ENCODE assay signal across 10 mouse cellular contexts in the genomic region with DNA sequence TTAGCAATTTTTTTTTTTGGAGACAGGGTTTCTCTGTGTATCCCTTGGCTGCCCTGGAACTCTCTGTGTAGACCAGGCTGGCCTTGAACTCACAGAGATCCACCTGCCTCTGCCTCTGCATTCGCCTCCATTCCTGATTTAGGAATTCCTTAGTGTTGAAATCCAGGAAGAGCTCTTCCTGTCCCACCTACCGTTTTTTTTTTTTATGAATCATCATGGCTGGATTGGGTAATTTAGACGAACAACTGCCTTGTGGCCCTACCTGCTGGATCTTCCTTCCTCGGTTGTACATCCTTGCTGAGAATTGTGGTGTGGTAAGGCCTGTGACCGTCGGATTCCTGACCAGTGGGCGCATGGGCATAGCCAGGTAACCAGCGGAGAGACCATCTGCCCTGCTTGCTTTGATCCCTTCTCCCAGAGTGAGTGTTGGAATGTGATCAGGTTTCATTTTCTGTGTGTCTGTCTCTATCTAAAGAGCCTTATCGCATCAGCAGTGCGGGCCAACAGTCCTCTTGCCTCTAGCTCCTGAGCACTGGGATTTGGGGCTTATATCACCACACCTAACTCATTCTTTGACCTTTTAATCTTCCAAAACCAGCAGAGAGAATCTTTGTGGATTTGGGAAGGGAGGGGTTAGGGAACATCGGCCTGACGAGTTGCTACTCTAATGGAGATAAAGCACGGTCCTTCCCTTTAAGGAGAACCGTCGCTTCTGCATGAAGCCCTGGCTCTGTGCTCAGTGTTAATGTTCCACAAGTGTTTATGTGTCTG. TPM values are rescaled to one million over a fixed set of nuclear protein-coding genes. Genes with fewer than 3 reads are reported as not detected.
A peak's percentile ranks its signal among the peaks of the same experiment; 100 is the strongest.
DNase-seq lines count a peak whose midpoint lies in the region; ATAC-seq and TF ChIP-seq lines count a peak whose summit lies in the region.
"Had no signal": no experiment of that assay in that cellular context is flagged by ENCODE, and none has a peak within 500 bp of the region (broad histone marks: within the 10 kb centered on the region; RNA-seq: fewer than 3 reads in every experiment).

No protein-coding gene starts in this region.

- no peaks in the 10 kb centered on the region for H3K36me3 ChIP-seq in kidney, embryonic 14.5 days (ENCODE audit: control insufficient read depth, insufficient read depth, low read length)
- H3K36me3 ChIP-seq in G1E (replicated peaks): peaks cover 85% of the 10 kb centered on the region
- peaks cover 25% of the 10 kb centered on the region; the same call in 1 of the 2 replicates for H3K36me3 ChIP-seq in liver, embryonic 15.5 days (replicated peaks)
- no peaks in the 10 kb centered on the region for H3K36me3 ChIP-seq in forebrain, embryonic 13.5 days (ENCODE audit: poor library complexity, severe bottlenecking)

- no peaks in the 10 kb centered on the region for H3K27me3 ChIP-seq in kidney, embryonic 14.5 days (ENCODE audit: control insufficient read depth, insufficient read depth, low read length)
- no peaks in the 10 kb centered on the region for H3K27me3 ChIP-seq in G1E (ENCODE audit: insufficient read depth, low read length)
- H3K27me3 ChIP-seq in cerebellum, adult 2 months (ENCODE audit: control insufficient read depth, insufficient read depth, low read length): no peaks in the 10 kb centered on the region
- no peaks in the 10 kb centered on the region for H3K27me3 ChIP-seq in liver, embryonic 15.5 days
- H3K27me3 ChIP-seq in forebrain, embryonic 13.5 days: no peaks in the 10 kb centered on the region
- H3K27me3 ChIP-seq: hindbrain, embryonic 13.5 days had no signal

- no peak for ATAC-seq in kidney, embryonic 14.5 days (ENCODE audit: low FRiP score, low TSS enrichment)
- ATAC-seq in G1E (ENCODE audit: extremely low read depth, insufficient number of reproducible peaks, low FRiP score, poor library complexity, severe bottlenecking): no peak
- ATAC-seq in liver, embryonic 15.5 days (ENCODE audit: insufficient read depth): no peak
- ATAC-seq in forebrain, embryonic 13.5 days: no peak

- TF ChIP-seq CTCF in G1E (IDR thresholded peaks at IDR 0.05; ENCODE audit: low read depth, low read length): no peak
- TF ChIP-seq CTCF in cerebellum, adult 2 months (IDR thresholded peaks at IDR 0.05; ENCODE audit: borderline replicate concordance, insufficient read depth, low read depth, low read length): no peak

- H3K4me3 ChIP-seq in kidney, embryonic 14.5 days (ENCODE audit: low read length): no peak overlapping the region
- H3K4me3 ChIP-seq in G1E (ENCODE audit: low read depth, low read length): peak overlapping the region; percentile 49; the same call in 1 of the 2 replicates
- H3K4me3 ChIP-seq in cerebellum, adult 2 months (replicated peaks; ENCODE audit: insufficient read depth, low read depth, low read length): no peak overlapping the region
- H3K4me3 ChIP-seq in liver, embryonic 15.5 days (replicated peaks): no peak overlapping the region
- no peak overlapping the region for H3K4me3 ChIP-seq in forebrain, embryonic 13.5 days
- H3K4me3 ChIP-seq: forebrain, embryonic 10.5 days; hindbrain, embryonic 13.5 days had no signal

- no peak for DNase-seq in kidney, adult 18-20 months
- DNase-seq in G1E (ENCODE audit: low spot score): no peak
- DNase-seq in cerebellum, adult 2 months: peak; percentile 89 to 93
- no peak for DNase-seq in retina, postnatal 1 day
- DNase-seq: right cerebral cortex, postnatal 14 days had no signal

- no peak overlapping the region for H3K4me2 ChIP-seq in kidney, embryonic 14.5 days (replicated peaks; ENCODE audit: low read depth, low read length)
- H3K4me2 ChIP-seq in liver, embryonic 15.5 days: no peak overlapping the region
- H3K4me2 ChIP-seq in forebrain, embryonic 13.5 days: no peak overlapping the region
- H3K4me2 ChIP-seq: hindbrain, embryonic 13.5 days had no signal

- no peak overlapping the region for H3K9ac ChIP-seq in kidney, embryonic 14.5 days (ENCODE audit: low read depth, low read length)
- H3K9ac ChIP-seq in liver, embryonic 15.5 days: no peak overlapping the region
- H3K9ac ChIP-seq in forebrain, embryonic 13.5 days: no peak overlapping the region
- H3K9ac ChIP-seq: hindbrain, embryonic 13.5 days had no signal

- H3K4me1 ChIP-seq in kidney, embryonic 14.5 days (ENCODE audit: control insufficient read depth, insufficient read depth, low read length): peaks cover 13% of the 10 kb centered on the region; the same call in 1 of the 2 replicates
- peaks cover 94% of the 10 kb centered on the region for H3K4me1 ChIP-seq in G1E (ENCODE audit: insufficient read depth, low read depth, low read length)
- H3K4me1 ChIP-seq in cerebellum, adult 2 months (ENCODE audit: control insufficient read depth, insufficient read depth, low read length): peaks cover 49% of the 10 kb centered on the region
- peaks cover 67% of the 10 kb centered on the region for H3K4me1 ChIP-seq in liver, embryonic 15.5 days (replicated peaks)
- peaks cover 4% of the 10 kb centered on the region for H3K4me1 ChIP-seq in forebrain, embryonic 13.5 days

- WGBS in kidney, embryonic 14.5 days: 76% methylated on average over 15 of the region's 15 CpGs
- whole genome bisulfite sequencing in cerebellum, adult 2 months: 13% methylated on average over 15 of the region's 15 CpGs
- WGBS in liver, embryonic 15.5 days (ENCODE audit: insufficient replicate concordance): 63% methylated on average over 15 of the region's 15 CpGs
- 89% methylated on average over 15 of the region's 15 CpGs for WGBS in forebrain, embryonic 13.5 days

- no peaks in the 10 kb centered on the region for H3K9me3 ChIP-seq in kidney, embryonic 14.5 days (ENCODE audit: control insufficient read depth, low read length)
- no peaks in the 10 kb centered on the region for H3K9me3 ChIP-seq in G1E (replicated peaks)
- H3K9me3 ChIP-seq in liver, embryonic 15.5 days (replicated peaks): no peaks in the 10 kb centered on the region
- H3K9me3 ChIP-seq in forebrain, embryonic 13.5 days (replicated peaks): no peaks in the 10 kb centered on the region
- H3K9me3 ChIP-seq: forebrain, embryonic 10.5 days; hindbrain, embryonic 13.5 days had no signal

- TF ChIP-seq POLR2A in cerebellum, adult 2 months (IDR thresholded peaks at IDR 0.05; ENCODE audit: borderline replicate concordance, insufficient read depth, low read length): no peak

- H3K27ac ChIP-seq in kidney, embryonic 14.5 days (ENCODE audit: low read depth, low read length): peak overlapping the region; percentile 73; the same call in 1 of the 2 replicates
- H3K27ac ChIP-seq in cerebellum, adult 2 months (ENCODE audit: insufficient read depth, low read length): peak overlapping the region; percentile 75
- H3K27ac ChIP-seq in liver, embryonic 15.5 days (replicated peaks): 0 out of 2 replicates have a peak overlapping the region, but pooled peaks have one; percentile 3
- H3K27ac ChIP-seq in forebrain, embryonic 13.5 days: no peak overlapping the region
- H3K27ac ChIP-seq: forebrain, embryonic 10.5 days; hindbrain, embryonic 13.5 days had no signal

RNA-seq across cellular contexts. Expression of a gene that starts 21.1 kb away (rescaled TPM):
- 12.1 and 14.3 TPM in 2 replicates for polyA plus RNA-seq in kidney, embryonic 14.5 days (2014; fragmentation: Nextera tagmentation; extraction: Ambion mirVana)
- 94.4 and 95.8 TPM in 2 replicates for total RNA-seq in G1E (2014; fragmentation: Nextera tagmentation)
- 22.8 and 23.1 TPM in 2 replicates for total RNA-seq in G1E (2017)
- 115 and 124 TPM in 2 replicates for polyA plus RNA-seq in G1E (2012)
- polyA plus RNA-seq in cerebellum, adult 2 months (2012; rRNA removed): 81.1 and 88.6 TPM in 2 replicates
- polyA plus RNA-seq in liver, embryonic 15.5 days (2015; fragmentation: Nextera tagmentation; extraction: Ambion mirVana): 21.9 and 24.6 TPM in 2 replicates
- polyA plus RNA-seq in forebrain, embryonic 13.5 days (2015; fragmentation: Nextera tagmentation; extraction: Ambion mirVana): 17.1 and 18.1 TPM in 2 replicates

RNA-seq across cellular contexts. Expression of a gene that starts 38.6 kb away (rescaled TPM):
- 7.1 and 10.4 TPM in 2 replicates for polyA plus RNA-seq in kidney, embryonic 14.5 days (2014; fragmentation: Nextera tagmentation; extraction: Ambion mirVana)
- 6.8 and 7.1 TPM in 2 replicates for total RNA-seq in G1E (2014; fragmentation: Nextera tagmentation)
- 8.9 and 9.8 TPM in 2 replicates for total RNA-seq in G1E (2017)
- polyA plus RNA-seq in G1E (2012): 15.6 and 17.5 TPM in 2 replicates
- polyA plus RNA-seq in cerebellum, adult 2 months (2012; rRNA removed): 27.1 and 31.0 TPM in 2 replicates
- polyA plus RNA-seq in liver, embryonic 15.5 days (2015; fragmentation: Nextera tagmentation; extraction: Ambion mirVana): 2.5 and 3.3 TPM in 2 replicates
- 8.8 and 10.3 TPM in 2 replicates for polyA plus RNA-seq in forebrain, embryonic 13.5 days (2015; fragmentation: Nextera tagmentation; extraction: Ambion mirVana)

RNA-seq across cellular contexts. Expression of a gene that starts 56.7 kb away (rescaled TPM):
- polyA plus RNA-seq in kidney, embryonic 14.5 days (2014; fragmentation: Nextera tagmentation; extraction: Ambion mirVana): 12.8 and 20.1 TPM in 2 replicates
- total RNA-seq in G1E (2014; fragmentation: Nextera tagmentation) (205 and 207 TPM in 2 replicates), G1E (2017) (38.2 and 45.1 TPM in 2 replicates)
- 60.3 and 81.1 TPM in 2 replicates for polyA plus RNA-seq in G1E (2012)
- 29.4 and 32.1 TPM in 2 replicates for polyA plus RNA-seq in cerebellum, adult 2 months (2012; rRNA removed)
- polyA plus RNA-seq in liver, embryonic 15.5 days (2015; fragmentation: Nextera tagmentation; extraction: Ambion mirVana): 9.3 and 9.9 TPM in 2 replicates
- 14.0 and 14.7 TPM in 2 replicates for polyA plus RNA-seq in forebrain, embryonic 13.5 days (2015; fragmentation: Nextera tagmentation; extraction: Ambion mirVana)

Comparison
In these comparisons a context has a peak if more than half of its experiments do, and no peak if none do; other contexts are left out.
1. DNase-seq: peak in cerebellum, adult 2 months (2 of 2); none in kidney, adult 18-20 months (single experiment), G1E (single experiment) and retina, postnatal 1 day (single experiment).